Mouse (Mus musculus) hindbrain, embryonic 14.5 days (tissue): ENCODE data around the gene Smim14. TPM values are rescaled to one million over a fixed set of nuclear protein-coding genes. Genes with fewer than 3 reads are reported as not detected.

Experiments used
- ATAC-seq: fragments of 200-750 bp; cut with Nextera tagmentation; 2 replicates; pipeline ENCODE4 v1.8.0; 2017; ENCODE audit warnings: moderate number of reproducible peaks, mild to moderate bottlenecking, moderate TSS enrichment, moderate library complexity; ENCODE audit not compliant: low FRiP score
- DNase-seq: peaks from one replicate; pipeline ENCODE4 v3.0.0-alpha.2; 2015; ENCODE audit warnings: low spot score
- H3K27ac ChIP-seq: fragments of 300-500 bp; sonication (generic); 2 replicates; pipeline ENCODE4 v1.5.1; 2014; ENCODE audit warnings: mild to moderate bottlenecking, moderate library complexity
- H3K27me3 ChIP-seq: fragments of 300-500 bp; sonication (generic); 2 replicates; pipeline ENCODE4 v1.6.1; 2014; ENCODE audit warnings: mild to moderate bottlenecking, low read length, mixed read lengths; ENCODE audit not compliant: control insufficient read depth, insufficient read depth
- H3K36me3 ChIP-seq: fragments of 300-500 bp; sonication (generic); replicated peaks from 2 replicates; pipeline ENCODE4 v1.6.1; 2014; ENCODE audit not compliant: control insufficient read depth, insufficient read depth
- H3K4me1 ChIP-seq: fragments of 300-500 bp; sonication (generic); replicated peaks from 2 replicates; pipeline ENCODE4 v1.6.1; 2014; ENCODE audit warnings: antibody characterized with exemption, low read length, mixed read lengths; ENCODE audit not compliant: control insufficient read depth, insufficient read depth
- H3K4me2 ChIP-seq: fragments of 300-500 bp; sonication (generic); replicated peaks from 2 replicates; pipeline ENCODE4 v1.6.1; 2014; ENCODE audit warnings: mild to moderate bottlenecking, moderate library complexity
- H3K4me3 ChIP-seq: fragments of 300-500 bp; sonication (generic); replicated peaks from 2 replicates; pipeline ENCODE4 v1.5.1; 2014; ENCODE audit warnings: mild to moderate bottlenecking, low read length
- H3K9ac ChIP-seq: fragments of 300-500 bp; sonication (generic); 2 replicates; pipeline ENCODE4 v1.6.1; 2014
- H3K9me3 ChIP-seq: fragments of 300-500 bp; sonication (generic); 2 replicates; pipeline ENCODE4 v1.6.1; 2016; ENCODE audit warnings: low read length; ENCODE audit not compliant: control insufficient read depth
- WGBS: fragments of 180-500 bp; shearing (Covaris S2); extraction: QIAGEN DNeasy Blood & Tissue Kit; methylation state at CpG from one replicate; pipeline ENCODE4 v1.1.7; 2014; 5-methylcytosine and 5-hydroxymethylcytosine counted together
- polyA plus RNA-seq: library from polyadenylated mRNA; unstranded; fragments of >200 nt; fragmentation: Nextera tagmentation; extraction: Ambion mirVana; gene quantifications from 2 replicates; pipeline ENCODE4 v1.2.1, GENCODE M21; 2014

Smim14 gene
- polyA plus RNA-seq = 201 and 237 TPM in 2 replicates

- under 1% methylated on average over 53 of the region's 66 CpGs for WGBS
- peaks cover 17% of the 10 kb centered on the region for H3K4me1 ChIP-seq
- peak within 1 kb of the TSS; percentile 92 for H3K9ac ChIP-seq
- DNase-seq (peak; percentile 96), ATAC-seq (peak; percentile 96)
- H3K4me2 ChIP-seq = peak within 1 kb of the TSS; percentile 84
- no peaks in the 10 kb centered on the region for H3K36me3 ChIP-seq
- H3K9me3 ChIP-seq = no peaks in the 10 kb centered on the region
- peak within 1 kb of the TSS; percentile 75 for H3K4me3 ChIP-seq
- peak within 1 kb of the TSS; percentile 98 for H3K27ac ChIP-seq
- no peaks in the 10 kb centered on the region for H3K27me3 ChIP-seq
Measured at GRCm38 (mm10) chr5:65536751-65537419, at the start of gene Smim14, which contains the start of gene Ube2k. Smim14 (minus strand) TSS chr5:65537184. Ube2k (plus strand) TSS chr5:65537233.

GRCm38 (mm10) chr5:65586291-65586690 is 49.3 kb upstream of the Smim14 start:
- ATAC-seq (no peak), DNase-seq (no peak)
- Histone ChIP-seq H3K4me1 (no peaks in the 10 kb centered on the region), H3K27me3 (no peaks in the 10 kb centered on the region), H3K4me3 (no peak overlapping the region), H3K27ac (no peak overlapping the region), H3K9me3 (no peaks in the 10 kb centered on the region), H3K9ac (no peak overlapping the region), H3K36me3 (peaks cover 31% of the 10 kb centered on the region), H3K4me2 (no peak overlapping the region)
- 92% methylated on average over 5 of the region's 5 CpGs for WGBS

- Histone ChIP-seq H3K4me3 (no peak overlapping the region), H3K27ac (no peak overlapping the region)
Measured at GRCm38 (mm10) chr5:65578545-65578944, 41.6 kb upstream of the Smim14 start.

GRCm38 (mm10) chr5:65575896-65576295 is 38.9 kb upstream of the Smim14 start:
- no peaks in the 10 kb centered on the region for H3K4me1 ChIP-seq
- no peak overlapping the region for H3K9ac ChIP-seq
- H3K27me3 ChIP-seq = no peaks in the 10 kb centered on the region
- WGBS = 82% methylated on average over 2 of the region's 2 CpGs
- no peaks in the 10 kb centered on the region for H3K9me3 ChIP-seq
- H3K36me3 ChIP-seq = peaks cover 13% of the 10 kb centered on the region
- no peak overlapping the region for H3K27ac ChIP-seq
- ATAC-seq = no peak
- H3K4me2 ChIP-seq = no peak overlapping the region
- H3K4me3 ChIP-seq = no peak overlapping the region
- no peak for DNase-seq

More at GRCm38 (mm10) chr5:65578545-65578944, 41.6 kb upstream of the Smim14 start:
- DNase-seq = no peak
- ATAC-seq = no peak
- H3K36me3 ChIP-seq = peaks cover 14% of the 10 kb centered on the region
- no peaks in the 10 kb centered on the region for H3K9me3 ChIP-seq
- no peak overlapping the region for H3K4me2 ChIP-seq
- no peaks in the 10 kb centered on the region for H3K27me3 ChIP-seq
- WGBS = 84% methylated on average over 3 of the region's 3 CpGs
- no peaks in the 10 kb centered on the region for H3K4me1 ChIP-seq
- H3K9ac ChIP-seq = no peak overlapping the region

GRCm38 (mm10) chr5:65574876-65575275 is 37.9 kb upstream of the Smim14 start:
- WGBS = 91% methylated on average over 2 of the region's 2 CpGs
- no peaks in the 10 kb centered on the region for H3K4me1 ChIP-seq
- H3K4me2 ChIP-seq = no peak overlapping the region
- ATAC-seq (no peak), DNase-seq (no peak)
- no peak overlapping the region for H3K9ac ChIP-seq
- H3K9me3 ChIP-seq = no peaks in the 10 kb centered on the region
- H3K4me3 ChIP-seq = no peak overlapping the region
- peaks cover 15% of the 10 kb centered on the region for H3K36me3 ChIP-seq
- H3K27ac ChIP-seq = no peak overlapping the region
- H3K27me3 ChIP-seq = no peaks in the 10 kb centered on the region

GRCm38 (mm10) chr5:65565486-65565885 is 28.5 kb upstream of the Smim14 start:
- 83% methylated on average over 2 of the region's 2 CpGs for WGBS
- DNase-seq = no peak
- Histone ChIP-seq H3K27me3 (no peaks in the 10 kb centered on the region), H3K4me1 (no peaks in the 10 kb centered on the region), H3K4me3 (no peak overlapping the region), H3K9ac (no peak overlapping the region), H3K27ac (no peak overlapping the region), H3K4me2 (no peak overlapping the region), H3K9me3 (no peaks in the 10 kb centered on the region), H3K36me3 (peaks cover 17% of the 10 kb centered on the region; the same call in 1 of the 2 replicates)
- no peak for ATAC-seq

- Histone ChIP-seq H3K27me3 (no peaks in the 10 kb centered on the region), H3K27ac (no peak overlapping the region), H3K9ac (no peak overlapping the region), H3K4me1 (no peaks in the 10 kb centered on the region), H3K4me2 (no peak overlapping the region), H3K36me3 (no peaks in the 10 kb centered on the region), H3K9me3 (no peaks in the 10 kb centered on the region), H3K4me3 (no peak overlapping the region)
- no peak for DNase-seq
- ATAC-seq = peak; percentile 53
- 16% methylated on average over 19 of the region's 20 CpGs for WGBS
Measured at GRCm38 (mm10) chr5:65561125-65561893, 24.3 kb upstream of the Smim14 start.

- H3K4me3 ChIP-seq = no peak overlapping the region
- no peak overlapping the region for H3K9ac ChIP-seq
- H3K4me2 ChIP-seq = no peak overlapping the region
- H3K9me3 ChIP-seq = no peaks in the 10 kb centered on the region
- no peak overlapping the region for H3K27ac ChIP-seq
- H3K4me1 ChIP-seq = no peaks in the 10 kb centered on the region
- DNase-seq (no peak), ATAC-seq (no peak)
- H3K36me3 ChIP-seq = 0 out of 2 replicates have a peak, but pooled peaks cover 5% of the 10 kb centered on the region
- H3K27me3 ChIP-seq = no peaks in the 10 kb centered on the region
Measured at GRCm38 (mm10) chr5:65557109-65557508, 20.1 kb upstream of the Smim14 start.

GRCm38 (mm10) chr5:65549677-65550076 is 12.7 kb upstream of the Smim14 start:
- no peaks in the 10 kb centered on the region for H3K4me1 ChIP-seq
- H3K4me3 ChIP-seq = no peak overlapping the region
- H3K9me3 ChIP-seq = no peaks in the 10 kb centered on the region
- ATAC-seq (no peak), DNase-seq (no peak)
- H3K36me3 ChIP-seq = 0 out of 2 replicates have a peak, but pooled peaks cover 5% of the 10 kb centered on the region
- H3K27ac ChIP-seq = no peak overlapping the region
- WGBS = 93% methylated on average over 1 of the region's 1 CpGs
- H3K27me3 ChIP-seq = no peaks in the 10 kb centered on the region
- no peak overlapping the region for H3K4me2 ChIP-seq
- H3K9ac ChIP-seq = no peak overlapping the region
